Mouse (Mus musculus): ENCODE results near the gene Tmem109. TPM values are rescaled to one million over a fixed set of nuclear protein-coding genes. Genes with fewer than 3 reads are reported as not detected.

Tmem109 gene
- 4.5 TPM for polyA plus RNA-seq (2014; fragmentation: Illumina TruSeq; extraction: RNeasy Lipid Tissue Mini Kit (QIAGEN cat#74804))

DNA sequence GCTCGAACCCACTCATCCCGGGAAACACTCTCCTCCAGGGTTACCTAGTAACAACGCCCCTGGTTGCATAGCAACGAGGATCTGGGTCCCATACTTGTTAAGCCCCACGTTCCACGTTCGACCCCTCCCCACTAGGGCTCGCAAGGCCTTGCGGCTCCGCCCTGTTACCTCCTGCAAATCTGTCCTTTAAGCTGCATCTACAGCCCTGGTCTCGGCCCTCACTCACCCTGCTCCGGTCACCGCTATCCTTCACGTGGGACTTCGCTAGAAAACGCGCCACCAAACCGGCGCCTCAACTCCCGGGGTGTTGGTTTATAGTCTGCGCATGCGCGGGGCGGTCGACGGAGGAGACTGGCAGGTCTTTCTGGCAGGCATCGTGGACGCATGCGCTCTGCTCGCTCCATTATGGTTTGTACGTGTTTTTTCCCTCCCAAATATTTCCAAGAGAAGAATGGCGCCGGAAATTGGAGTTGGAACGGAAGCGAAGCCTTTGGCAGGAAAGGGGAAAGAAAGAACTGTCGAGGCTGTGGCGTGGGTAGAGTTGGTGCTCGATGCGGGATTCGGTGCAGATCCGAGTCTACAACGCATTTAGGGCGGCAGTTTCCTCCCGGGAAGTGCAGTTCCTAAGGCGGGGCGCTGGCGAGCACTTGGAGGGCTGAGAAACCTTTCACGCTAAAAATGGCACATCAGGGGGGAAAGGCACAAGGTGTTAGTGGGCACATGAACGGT, at the start of gene Tmem109:
Gene Tmem109, minus strand, starts transcription at position 576 of the 729 bp plus-strand sequence.

DNA sequence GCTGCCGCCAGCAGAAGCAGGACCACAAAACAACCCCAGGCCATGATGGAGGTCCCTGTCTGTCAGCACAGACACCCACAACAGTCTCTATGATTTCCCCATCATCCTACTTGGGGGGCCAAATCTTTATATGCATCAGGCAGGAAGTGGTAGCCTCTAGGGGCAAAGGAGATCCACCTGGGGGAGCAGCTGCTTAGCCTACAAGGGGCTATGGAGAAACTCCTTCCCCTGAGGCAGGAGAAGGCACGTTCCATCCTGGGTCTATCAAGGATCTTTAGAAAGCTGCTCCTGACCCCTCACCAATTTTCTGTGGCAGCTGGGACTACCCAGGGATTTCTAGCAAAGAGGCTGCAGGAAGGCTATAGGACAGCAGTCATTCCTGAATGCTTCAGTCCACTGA, 38.7 kb upstream of the Tmem109 start, which contains the start of gene Zp1:
Gene Zp1, minus strand, starts transcription at position 101 of the 400 bp plus-strand sequence.

DNA sequence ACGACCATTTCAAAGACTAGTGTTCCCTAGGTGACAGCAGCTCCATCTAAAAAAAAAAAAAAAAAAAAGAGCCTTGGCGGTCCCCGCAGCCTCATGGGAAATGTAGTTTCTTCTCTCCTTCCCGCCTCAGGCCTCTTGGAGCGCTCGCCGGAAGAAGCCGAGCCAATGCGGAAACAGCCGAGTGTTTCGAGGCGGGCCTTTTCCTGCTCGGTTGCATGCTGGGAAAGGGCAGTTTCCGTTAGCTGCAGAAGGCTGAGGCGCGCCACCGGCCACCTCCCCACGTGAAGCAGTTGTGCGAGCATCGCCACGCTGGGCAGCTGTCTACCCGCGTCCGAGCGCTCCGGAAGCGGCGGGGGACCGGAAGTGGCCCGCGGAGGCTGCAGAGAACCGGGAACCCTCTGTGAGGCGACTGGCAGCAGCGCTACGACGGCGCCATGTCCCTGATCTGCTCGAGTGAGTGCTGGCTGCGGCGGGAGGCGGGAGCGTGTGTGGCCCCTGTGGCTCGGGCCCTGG, 13.3 kb upstream of the Tmem109 start, which contains the start of gene Prpf19:
Gene Prpf19, plus strand, starts transcription at position 216 of the 513 bp plus-strand sequence.

DNA sequence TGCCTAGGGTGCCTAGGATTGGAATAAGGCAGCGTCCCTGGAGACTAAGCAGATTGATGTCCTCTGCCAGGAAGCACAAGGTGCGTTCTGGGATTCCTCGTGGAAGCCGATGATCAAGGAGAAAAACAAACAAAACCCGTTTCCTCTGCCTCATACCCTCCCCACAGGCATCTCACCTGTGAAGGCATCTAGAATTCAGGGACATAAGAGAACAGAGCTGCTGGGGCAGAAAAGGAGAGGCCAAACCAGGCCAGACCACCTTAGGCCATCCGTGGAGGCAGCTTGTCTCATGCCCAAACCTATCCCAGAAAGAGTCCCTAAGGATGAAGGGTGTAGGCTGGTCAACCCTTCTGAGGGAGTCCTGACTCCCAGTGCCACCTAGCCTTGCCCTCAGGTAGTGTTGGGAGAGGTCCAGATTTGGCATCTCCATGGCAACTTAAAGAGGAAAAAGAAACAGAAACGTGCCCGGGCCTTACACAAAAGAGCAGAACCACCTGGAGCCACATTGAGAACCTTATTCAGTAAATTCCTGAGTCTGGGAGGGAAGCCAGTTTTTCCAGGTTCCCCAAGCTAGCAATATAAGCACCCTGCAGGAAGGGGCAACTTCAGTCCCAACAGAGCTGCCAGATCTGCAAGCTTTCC, 11.8 kb downstream of the Tmem109 start, which contains the start of gene Tmem132a:
Gene Tmem132a, minus strand, starts transcription at position 55 of the 642 bp plus-strand sequence.

DNA sequence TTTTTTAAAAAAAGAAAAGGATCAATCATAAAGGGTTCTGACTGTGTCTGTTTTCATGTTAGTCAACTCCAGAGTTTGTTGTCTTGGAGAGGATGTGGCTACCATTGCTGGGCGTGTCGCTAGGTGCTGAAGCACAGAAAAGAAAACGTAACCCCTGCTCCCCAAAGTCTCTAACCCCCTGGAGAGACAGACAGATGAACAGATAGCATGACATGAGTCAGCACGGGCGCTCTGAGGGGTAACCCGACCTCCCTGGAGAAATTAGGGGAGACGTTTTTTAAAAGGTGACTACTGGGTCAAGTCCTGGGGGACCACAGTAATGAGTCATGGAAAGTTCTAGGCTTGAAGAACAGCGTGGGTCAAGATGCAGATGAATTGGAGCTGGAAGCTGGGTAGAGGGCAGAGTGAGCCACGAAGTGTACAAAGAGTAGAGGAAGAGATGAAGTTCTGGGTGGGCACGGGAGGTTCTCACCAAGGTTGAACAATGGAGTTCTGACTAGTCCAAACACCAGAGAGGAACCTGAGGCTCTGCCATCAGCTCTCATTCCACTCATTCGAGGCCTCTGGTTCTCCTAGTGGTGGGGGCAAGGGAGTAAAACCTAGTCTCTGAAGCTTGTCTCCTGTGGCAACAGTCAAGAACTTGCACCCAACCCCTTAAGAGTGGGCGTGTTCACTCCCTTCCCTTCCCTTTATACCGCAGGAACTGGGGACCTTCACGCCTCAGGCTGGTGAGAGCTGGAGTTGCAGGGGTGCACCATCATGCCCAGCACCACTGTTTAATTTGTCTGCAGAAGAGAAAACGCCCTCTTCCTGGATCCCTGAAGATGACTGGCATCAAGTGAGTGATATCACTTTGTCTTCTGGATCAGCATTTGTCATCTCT, 42.5 kb downstream of the Tmem109 start, which contains the start of gene Slc15a3:
Gene Slc15a3, plus strand, starts transcription at position 718 of the 883 bp plus-strand sequence.

DNA sequence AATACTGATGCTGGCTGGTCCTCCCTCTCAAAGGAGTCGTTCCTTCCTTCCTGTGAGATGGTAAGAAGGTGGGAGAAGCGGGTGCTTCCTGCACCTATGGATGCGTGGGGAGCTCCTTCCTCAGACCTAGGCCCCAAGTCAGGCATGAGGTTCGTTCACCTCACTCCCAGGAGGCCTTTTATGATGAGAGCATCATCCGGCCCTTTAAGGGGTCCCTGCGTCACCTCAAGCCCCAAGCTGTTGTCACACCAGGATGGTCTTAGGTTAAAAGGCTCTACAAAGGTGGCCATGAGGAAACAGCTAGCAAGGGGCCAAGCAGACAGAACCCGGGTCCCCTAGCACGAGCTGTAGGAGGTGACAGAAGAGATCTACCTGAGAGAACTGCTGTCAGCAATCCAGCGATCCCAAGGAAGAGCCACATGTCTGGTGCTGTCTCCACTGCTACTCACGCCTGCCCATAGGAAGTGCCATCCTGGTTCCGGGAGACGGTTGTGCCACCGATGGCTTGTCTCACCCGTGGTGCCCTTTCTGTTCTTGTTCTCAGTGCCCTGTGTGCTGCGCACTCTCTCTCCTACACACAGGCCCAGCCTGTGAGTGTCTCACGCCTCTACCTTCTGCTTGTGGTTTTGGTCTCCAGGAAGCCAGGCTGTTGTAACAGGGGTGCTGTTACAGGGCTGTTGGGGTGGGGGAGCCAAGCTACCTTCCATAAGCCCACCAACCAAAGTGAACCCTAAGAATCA, 52.2 kb downstream of the Tmem109 start, which contains the start of gene Cd6:
Gene Cd6, minus strand, starts transcription at position 623 of the 740 bp plus-strand sequence.

Other genes with a start within 250 kb of the Tmem109 start
- not detected for gene Vwce, start 247.8 kb downstream of the Tmem109 start, polyA plus RNA-seq (2014; fragmentation: Illumina TruSeq; extraction: RNeasy Lipid Tissue Mini Kit (QIAGEN cat#74804))
- gene Pga5, start 203.9 kb downstream of the Tmem109 start, polyA plus RNA-seq (2014; fragmentation: Illumina TruSeq; extraction: RNeasy Lipid Tissue Mini Kit (QIAGEN cat#74804)): not detected
- gene Vps37c, start 193.3 kb downstream of the Tmem109 start, polyA plus RNA-seq (2014; fragmentation: Illumina TruSeq; extraction: RNeasy Lipid Tissue Mini Kit (QIAGEN cat#74804)): 1.8 TPM
- not detected for gene Cd5, start 143.0 kb downstream of the Tmem109 start, polyA plus RNA-seq (2014; fragmentation: Illumina TruSeq; extraction: RNeasy Lipid Tissue Mini Kit (QIAGEN cat#74804))
- gene Cd6, start 51.9 kb downstream of the Tmem109 start, polyA plus RNA-seq (2014; fragmentation: Illumina TruSeq; extraction: RNeasy Lipid Tissue Mini Kit (QIAGEN cat#74804)): not detected
- 2.0 TPM for gene Slc15a3, start 42.3 kb downstream of the Tmem109 start, polyA plus RNA-seq (2014; fragmentation: Illumina TruSeq; extraction: RNeasy Lipid Tissue Mini Kit (QIAGEN cat#74804))
- gene Tmem132a, start 12.1 kb downstream of the Tmem109 start, polyA plus RNA-seq (2014; fragmentation: Illumina TruSeq; extraction: RNeasy Lipid Tissue Mini Kit (QIAGEN cat#74804)): not detected
- 87.3 TPM for gene Prpf19, start 13.2 kb upstream of the Tmem109 start, polyA plus RNA-seq (2014; fragmentation: Illumina TruSeq; extraction: RNeasy Lipid Tissue Mini Kit (QIAGEN cat#74804))
- gene Zp1, start 38.6 kb upstream of the Tmem109 start, polyA plus RNA-seq (2014; fragmentation: Illumina TruSeq; extraction: RNeasy Lipid Tissue Mini Kit (QIAGEN cat#74804)): 0.46 TPM
- 0.48 TPM for gene Ptgdr2, start 55.2 kb upstream of the Tmem109 start, polyA plus RNA-seq (2014; fragmentation: Illumina TruSeq; extraction: RNeasy Lipid Tissue Mini Kit (QIAGEN cat#74804))
- 1.6 TPM for gene Ccdc86, start 67.3 kb upstream of the Tmem109 start, polyA plus RNA-seq (2014; fragmentation: Illumina TruSeq; extraction: RNeasy Lipid Tissue Mini Kit (QIAGEN cat#74804))
- gene Ms4a10, start 92.7 kb upstream of the Tmem109 start, polyA plus RNA-seq (2014; fragmentation: Illumina TruSeq; extraction: RNeasy Lipid Tissue Mini Kit (QIAGEN cat#74804)): not detected
- not detected for gene Ms4a15, start 111.2 kb upstream of the Tmem109 start, polyA plus RNA-seq (2014; fragmentation: Illumina TruSeq; extraction: RNeasy Lipid Tissue Mini Kit (QIAGEN cat#74804))
- gene Ms4a18, start 136.0 kb upstream of the Tmem109 start, polyA plus RNA-seq (2014; fragmentation: Illumina TruSeq; extraction: RNeasy Lipid Tissue Mini Kit (QIAGEN cat#74804)): not detected
- not detected for gene Ms4a8a, start 199.1 kb upstream of the Tmem109 start, polyA plus RNA-seq (2014; fragmentation: Illumina TruSeq; extraction: RNeasy Lipid Tissue Mini Kit (QIAGEN cat#74804))
- gene 1700017D01Rik, start 248.9 kb upstream of the Tmem109 start, polyA plus RNA-seq (2014; fragmentation: Illumina TruSeq; extraction: RNeasy Lipid Tissue Mini Kit (QIAGEN cat#74804)): not detected

Data from ovary, adult 10 weeks (tissue).